Mouse (Mus musculus) liver, postnatal 0 days (tissue): ENCODE measurements around the gene Btbd18.

Source experiments
- CTCF ChIP-seq: sonication (generic); IDR thresholded peaks from 2 replicates; pipeline ENCODE4 v1.5.1; 2016; ENCODE audit warnings: antibody characterized with exemption, low read depth
- EP300 ChIP-seq: IDR thresholded peaks from 2 replicates; pipeline ENCODE4 v1.6.1; 2016; ENCODE audit warnings: antibody characterized with exemption, low read depth, mild to moderate bottlenecking

DNA sequence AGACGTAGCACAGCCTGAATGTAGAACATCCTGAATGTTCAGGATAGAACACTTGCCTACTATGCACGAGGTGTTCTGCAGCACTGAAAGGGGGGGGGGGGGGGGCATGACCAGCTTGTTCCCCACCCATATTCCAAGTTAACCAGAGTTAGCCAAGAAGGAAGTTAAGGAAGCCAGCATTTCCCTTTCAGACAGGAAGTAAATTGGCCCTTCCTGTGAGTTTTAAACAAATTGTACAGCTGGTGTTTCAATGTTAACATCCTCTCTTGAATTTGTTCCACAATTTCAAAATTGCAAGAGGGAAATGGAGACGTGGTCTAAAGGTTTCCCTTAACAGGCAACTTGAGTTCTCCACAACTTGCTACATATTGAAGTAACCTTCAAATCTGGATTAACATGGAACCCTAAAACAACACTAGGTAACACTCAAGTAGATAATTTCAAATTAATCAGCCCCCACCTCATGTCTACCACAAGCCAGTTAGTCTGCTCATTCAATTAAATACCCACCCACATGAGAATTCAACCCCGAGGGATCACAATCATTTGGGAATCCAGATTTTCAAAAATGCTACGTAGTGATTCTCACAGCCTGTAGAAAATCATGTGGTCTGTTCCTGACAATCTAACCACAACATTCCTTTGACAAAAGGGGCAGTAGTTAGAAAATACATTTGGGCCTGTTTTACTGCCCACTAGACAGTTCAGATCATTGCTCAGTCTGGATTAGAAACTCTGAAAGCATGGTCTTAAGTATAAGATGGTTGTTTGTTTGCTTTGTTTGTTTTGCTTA lies 20.3 kb upstream of the Btbd18 start:
- no peak for TF ChIP-seq CTCF
- 0 out of 2 replicates have a peak, but pooled peaks have one; percentile 10 for TF ChIP-seq EP300
